ENCODE assay signal across 8 mouse cellular contexts in the genomic region with DNA sequence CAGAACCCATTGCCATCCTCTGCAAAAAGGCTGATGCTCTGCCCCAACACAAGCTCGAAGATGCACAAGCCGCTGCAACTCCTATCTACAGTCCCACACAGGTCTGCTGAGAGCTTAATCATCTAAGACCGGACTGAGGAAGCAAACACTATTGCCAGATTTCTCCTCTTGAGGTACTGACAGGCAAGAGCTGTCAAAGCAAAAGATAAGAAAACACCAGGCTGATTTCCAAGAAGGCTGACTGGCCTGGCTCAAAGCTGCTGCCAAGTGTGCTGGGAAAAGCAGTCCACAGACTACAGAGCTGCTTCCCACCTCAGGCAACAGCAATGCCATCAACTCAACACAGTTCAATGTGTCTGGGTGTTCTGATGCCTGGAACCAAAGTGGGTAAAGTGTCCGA. TPM values are rescaled to one million over a fixed set of nuclear protein-coding genes. Genes with fewer than 3 reads are reported as not detected.
A peak's percentile ranks its signal among the peaks of the same experiment; 100 is the strongest.
DNase-seq lines count a peak whose midpoint lies in the region; ATAC-seq lines count a peak whose summit lies in the region.

No protein-coding gene starts in this region.

- peak; percentile 38 to 53 for DNase-seq in kidney, postnatal 25 days
- DNase-seq in kidney, postnatal 4 days: no peak
- DNase-seq in c-Kit-positive CD71-positive TER-119-negative erythroid progenitor cells, embryonic 14.5 days (ENCODE audit: low read depth): peak; percentile 81
- DNase-seq in heart, postnatal 25 days (ENCODE audit: low spot score): peak; percentile 61
- DNase-seq in lung, postnatal 14 days: peak; percentile 22
- DNase-seq in layer of hippocampus, adult 9-11 months: no peak
- no peak for DNase-seq in kidney, adult 8-10 months

- H3K4me1 ChIP-seq in forebrain, embryonic 15.5 days: peaks cover 7% of the 10 kb centered on the region; the same call in 1 of the 2 replicates

- H3K4me2 ChIP-seq in forebrain, embryonic 15.5 days (replicated peaks): no peak overlapping the region

- intact Hi-C loops in heart, postnatal 25 days (cut with DNase I): no loop called here

- H3K4me3 ChIP-seq in forebrain, embryonic 15.5 days: no peak overlapping the region

- H3K27me3 ChIP-seq in forebrain, embryonic 15.5 days: no peaks in the 10 kb centered on the region

- H3K27ac ChIP-seq in forebrain, embryonic 15.5 days (replicated peaks): no peak overlapping the region

- no peaks in the 10 kb centered on the region for H3K36me3 ChIP-seq in forebrain, embryonic 15.5 days

- ATAC-seq in forebrain, embryonic 15.5 days (replicated peaks): no peak

- H3K9ac ChIP-seq in forebrain, embryonic 15.5 days (replicated peaks): no peak overlapping the region

- no peaks in the 10 kb centered on the region for H3K9me3 ChIP-seq in forebrain, embryonic 15.5 days

- 73% methylated on average over 4 of the region's 4 CpGs for WGBS in forebrain, embryonic 15.5 days

RNA-seq across cellular contexts. Expression of gene Sgms1, which starts 17.1 kb away (rescaled TPM):
- 10 to 100 TPM; 55.8 to 59.0 TPM for total RNA-seq in heart, postnatal 25 days (2021)
- 14.5 and 15.7 TPM in 2 replicates for polyA plus RNA-seq in forebrain, embryonic 15.5 days (2015; fragmentation: Nextera tagmentation; extraction: Ambion mirVana)

Comparison
In these comparisons a context has a peak if more than half of its experiments do, and no peak if none do; other contexts are left out.
1. DNase-seq: peak in kidney, postnatal 25 days (2 of 2), c-Kit-positive CD71-positive TER-119-negative erythroid progenitor cells, embryonic 14.5 days (single experiment), heart, postnatal 25 days (single experiment) and lung, postnatal 14 days (single experiment); none in kidney, postnatal 4 days (0 of 2), layer of hippocampus, adult 9-11 months (single experiment) and kidney, adult 8-10 months (0 of 2).